Mouse (Mus musculus) megakaryocyte progenitor cell, adult 5-6 weeks (primary cell): Measurements from ENCODE around the gene Cmc1. TPM values are rescaled to one million over a fixed set of nuclear protein-coding genes. Genes with fewer than 3 reads are reported as not detected.
A peak's percentile ranks its signal among the peaks of the same experiment; 100 is the strongest.
"Not testable (repeated sequence)": the region's sequence is repeated elsewhere in the genome, so short reads cannot be mapped to it uniquely, and the experiment has no call there.

Experiments used
- ATAC-seq: replicated peaks from 2 replicates; pipeline ENCODE4 v1.8.0; 2016; ENCODE audit warnings: mild to moderate bottlenecking, moderate TSS enrichment, inconsistent platforms; ENCODE audit not compliant: poor library complexity
- total RNA-seq, 2 experiments: library from RNA; stranded (forward) in 1 of 2; stranded (reverse) in 1 of 2; fragments of 157-497, 149-512 nt in 1 of 2; fragments of 200-1000 nt in 1 of 2; gene quantifications; 2 replicates each; pipeline versions ENCODE4 v1.2.3 to v1.2.4; 2015 to 2017

Gene Cmc1
- total RNA-seq, 2 experiments from 2014 or later = 64.3 to 74.9 TPM

GRCm38 (mm10) chr9:118150429-118151220 is 648 bp upstream of the Cmc1 start:
- peak; percentile 26 for ATAC-seq

GRCm38 (mm10) chr9:118140356-118140755 is 9.6 kb downstream of the Cmc1 start:
- ATAC-seq = not testable (repeated sequence)

GRCm38 (mm10) chr9:118110360-118110710 is 39.6 kb downstream of the Cmc1 start:
- ATAC-seq = no peak

- no peak for ATAC-seq
These were observed 40.1 kb downstream of the Cmc1 start for GRCm38 (mm10) chr9:118109697-118110359.

GRCm38 (mm10) chr9:118108527-118109011 is 41.4 kb downstream of the Cmc1 start:
- no peak for ATAC-seq

GRCm38 (mm10) chr9:118101802-118102201 is 48.2 kb downstream of the Cmc1 start:
- peak; percentile 33; the same call in 1 of the 2 replicates for ATAC-seq

- ATAC-seq = no peak
These were observed 49.5 kb downstream of the Cmc1 start for GRCm38 (mm10) chr9:118100484-118100883.

- peak; percentile 77 for ATAC-seq
These were observed 50.6 kb downstream of the Cmc1 start for GRCm38 (mm10) chr9:118099395-118099794.

GRCm38 (mm10) chr9:118083834-118084233 is 66.1 kb downstream of the Cmc1 start:
- no peak for ATAC-seq

GRCm38 (mm10) chr9:118082575-118083431 is 67.2 kb downstream of the Cmc1 start:
- ATAC-seq = peak; percentile 87

GRCm38 (mm10) chr9:118073358-118073757 is 76.6 kb downstream of the Cmc1 start:
- peak; percentile 36; the same call in 1 of the 2 replicates for ATAC-seq

GRCm38 (mm10) chr9:118072101-118072500 is 77.9 kb downstream of the Cmc1 start:
- ATAC-seq = peak; percentile 79

GRCm38 (mm10) chr9:118071337-118071736 is 78.6 kb downstream of the Cmc1 start:
- peak; percentile 32 for ATAC-seq

- ATAC-seq = no peak
These were observed 79.5 kb downstream of the Cmc1 start for GRCm38 (mm10) chr9:118070442-118070841.

- ATAC-seq = no peak
These were observed 90.9 kb downstream of the Cmc1 start for GRCm38 (mm10) chr9:118059101-118059500.

GRCm38 (mm10) chr9:118053286-118053685 is 96.7 kb downstream of the Cmc1 start:
- peak; percentile 86 for ATAC-seq

GRCm38 (mm10) chr9:118045011-118045533 is 104.9 kb downstream of the Cmc1 start:
- ATAC-seq = no peak

- ATAC-seq = no peak
These were observed 106.4 kb downstream of the Cmc1 start for GRCm38 (mm10) chr9:118043581-118043980.

GRCm38 (mm10) chr9:118042738-118043137 is 107.2 kb downstream of the Cmc1 start:
- no peak for ATAC-seq

- ATAC-seq = no peak
These were observed 108.3 kb downstream of the Cmc1 start for GRCm38 (mm10) chr9:118041646-118042045.

GRCm38 (mm10) chr9:118041022-118041400 is 109.0 kb downstream of the Cmc1 start:
- ATAC-seq = peak; percentile 30
